Mouse (Mus musculus): ENCODE measurements at regions not wholly inside any gene's neighbourhood (a gene's known extent, or its start where the extent isn't known, plus 50 kb on each side); places are given as distances from the start of the nearest gene placed in this dataset.

DNA sequence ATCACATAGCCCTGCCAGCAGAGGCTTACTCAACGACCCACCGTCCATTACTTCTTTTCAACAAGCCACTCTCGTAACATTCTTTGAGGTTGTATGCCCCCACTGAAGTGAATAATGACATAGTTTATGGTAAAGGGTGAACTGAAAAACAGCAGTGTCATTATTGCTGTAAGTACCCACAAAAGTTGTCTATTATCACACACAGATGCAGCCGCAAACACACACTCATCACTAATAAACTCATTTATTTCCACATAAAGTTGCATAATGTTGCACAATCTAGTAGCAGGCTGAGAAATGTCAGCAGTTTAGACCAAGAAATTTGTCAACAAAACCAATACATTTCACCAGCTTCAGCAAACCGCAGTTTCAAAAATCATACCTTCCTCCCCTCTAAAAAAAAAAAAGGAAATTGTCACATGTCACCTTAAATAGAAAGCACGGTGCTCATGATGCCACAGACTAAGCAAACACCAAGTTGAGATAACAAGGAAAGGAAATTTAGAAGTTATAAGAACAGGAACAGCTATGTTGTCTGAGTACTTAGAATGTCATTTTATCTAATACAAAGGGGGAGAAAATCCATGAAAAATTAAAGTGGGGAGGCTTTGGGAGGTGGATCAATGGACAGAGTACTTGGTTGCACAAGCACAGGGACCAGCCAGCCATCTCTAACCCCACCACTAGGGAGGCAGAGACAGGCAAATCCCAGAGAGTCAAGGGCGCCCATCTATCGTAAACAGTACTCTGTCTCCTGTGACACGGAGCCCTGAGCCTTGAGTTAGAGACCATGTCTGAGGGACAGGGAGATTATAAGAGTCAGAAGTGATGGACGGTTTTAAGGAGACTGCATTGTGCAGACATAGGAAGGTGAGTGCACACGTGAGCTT lies 195.9 kb downstream of the Hlx start:
- DNase-seq (ENCODE audit: low read depth, low spot score), result no peak

DNA sequence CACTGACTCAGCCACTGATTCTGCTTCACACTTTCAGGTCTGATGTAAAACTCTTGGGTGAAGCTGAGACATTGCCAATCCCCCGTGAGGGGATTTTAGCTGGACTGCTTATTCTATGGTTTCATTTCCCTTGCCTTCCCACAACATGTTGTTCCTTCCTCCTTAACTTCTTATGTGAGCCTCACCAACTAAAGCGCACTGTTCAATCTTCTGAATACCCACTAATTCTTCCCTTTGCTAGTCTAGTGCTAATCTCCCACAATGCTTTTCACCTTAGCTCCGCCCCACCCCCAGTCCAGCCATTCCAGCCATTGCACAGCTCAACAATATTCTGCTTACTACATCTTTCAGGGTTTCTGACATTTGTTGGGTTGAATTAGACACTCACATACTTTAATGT lies 196.7 kb downstream of the Hlx start:
- no peak for DNase-seq (ENCODE audit: low read depth, low spot score)

DNA sequence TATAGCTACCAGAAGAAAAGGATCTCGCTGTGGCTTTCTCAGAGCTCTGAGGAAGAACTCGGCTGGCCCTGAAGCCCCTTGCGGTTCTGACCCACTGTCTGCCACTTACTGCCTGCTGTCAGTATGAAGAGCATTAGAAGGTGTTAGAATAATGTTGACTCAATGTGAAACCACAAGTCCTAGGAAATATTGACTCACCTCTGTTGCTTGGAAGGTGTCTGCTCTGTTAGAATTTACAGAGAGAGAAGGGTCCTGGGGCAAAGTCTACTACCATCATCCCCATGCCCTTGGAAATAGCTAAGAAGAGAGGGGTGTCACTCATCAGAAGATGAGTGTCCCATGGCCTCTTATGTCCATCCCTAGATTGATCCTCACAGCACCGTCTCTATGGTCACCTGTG lies 197.9 kb downstream of the Hlx start:
- DNase-seq (ENCODE audit: low read depth, low spot score), result no peak

DNA sequence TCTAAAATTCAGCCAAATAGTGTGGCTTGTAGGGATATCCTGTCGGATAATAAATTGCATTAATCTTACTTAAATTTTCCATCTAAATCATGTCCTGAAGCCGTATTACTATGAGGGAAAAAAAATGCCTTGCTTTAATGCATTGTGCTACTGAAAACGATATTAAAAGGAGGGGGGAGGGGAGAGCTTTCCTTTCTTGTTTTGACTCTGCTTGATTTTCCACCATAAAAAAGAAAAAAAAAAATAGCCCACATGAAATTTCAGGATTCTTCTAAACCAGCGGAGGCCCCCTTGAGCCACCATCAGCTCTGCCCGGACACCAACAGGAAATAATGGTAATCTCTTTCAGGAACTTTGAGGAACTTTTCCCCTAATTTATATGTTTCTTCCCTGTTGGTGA lies 198.5 kb downstream of the Hlx start:
- DNase-seq (ENCODE audit: low read depth, low spot score), result no peak

DNA sequence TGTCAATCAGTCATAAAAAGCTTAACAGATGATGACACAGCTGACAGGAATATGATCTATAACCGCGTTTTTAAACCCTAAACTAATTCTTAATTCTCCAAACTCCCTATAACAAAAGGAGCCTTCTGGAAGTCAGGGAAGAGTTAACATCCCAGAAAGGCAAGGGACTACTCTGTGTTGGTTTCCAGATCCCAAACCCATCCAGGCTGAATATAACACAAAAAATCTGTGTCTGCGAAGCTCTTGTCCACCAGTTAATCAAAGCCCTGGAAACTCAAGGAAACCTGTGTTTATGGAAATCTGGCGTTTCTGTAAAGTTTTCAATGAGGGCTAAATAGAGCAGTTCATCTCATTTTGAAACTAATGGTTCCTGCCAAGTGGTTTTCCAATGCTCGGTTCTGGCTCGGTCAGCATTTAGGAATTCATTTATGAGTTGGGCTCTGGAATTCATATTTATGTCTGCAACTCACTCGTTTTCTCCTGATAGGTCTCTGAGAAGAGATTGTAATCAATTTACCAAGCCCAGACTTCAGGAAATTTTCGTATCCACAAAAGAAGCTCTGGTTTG lies 199.8 kb downstream of the Hlx start:
- DNase-seq (ENCODE audit: low read depth, low spot score), result no peak

DNA sequence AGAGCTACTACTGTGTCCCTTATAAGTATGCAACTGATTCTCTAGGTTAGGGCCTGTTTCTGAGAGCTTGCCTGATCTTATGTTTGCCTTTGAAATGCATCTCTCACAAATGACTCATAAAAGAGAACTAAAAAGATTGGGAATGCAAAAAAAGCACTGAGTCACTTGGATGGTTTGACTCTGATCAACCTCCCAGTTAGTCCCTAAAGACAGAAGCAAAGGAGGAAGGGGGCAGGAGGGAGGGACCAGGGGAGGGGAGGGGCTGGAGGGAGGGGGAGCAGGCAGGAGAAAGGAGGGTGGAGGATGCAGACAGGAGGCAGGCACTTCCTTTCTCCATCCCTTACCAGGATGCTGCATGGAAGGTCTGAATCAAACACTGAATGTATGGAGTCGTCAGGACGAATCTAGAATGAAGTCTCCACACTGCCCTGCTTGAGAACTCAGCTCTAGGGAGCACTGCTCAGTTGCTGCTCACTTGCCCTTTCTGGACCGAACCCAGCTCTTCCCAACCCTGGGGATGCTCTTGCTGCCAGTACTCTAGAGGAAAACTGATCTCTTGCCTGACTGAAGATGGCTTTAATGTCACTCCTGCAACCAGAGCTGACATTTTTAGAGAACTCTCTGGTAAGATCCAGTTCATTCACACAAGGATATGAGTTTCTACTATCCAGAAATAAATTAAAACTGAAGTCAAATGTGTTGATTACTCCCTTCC lies 201.7 kb downstream of the Hlx start:
- DNase-seq (ENCODE audit: low read depth, low spot score), result no peak

DNA sequence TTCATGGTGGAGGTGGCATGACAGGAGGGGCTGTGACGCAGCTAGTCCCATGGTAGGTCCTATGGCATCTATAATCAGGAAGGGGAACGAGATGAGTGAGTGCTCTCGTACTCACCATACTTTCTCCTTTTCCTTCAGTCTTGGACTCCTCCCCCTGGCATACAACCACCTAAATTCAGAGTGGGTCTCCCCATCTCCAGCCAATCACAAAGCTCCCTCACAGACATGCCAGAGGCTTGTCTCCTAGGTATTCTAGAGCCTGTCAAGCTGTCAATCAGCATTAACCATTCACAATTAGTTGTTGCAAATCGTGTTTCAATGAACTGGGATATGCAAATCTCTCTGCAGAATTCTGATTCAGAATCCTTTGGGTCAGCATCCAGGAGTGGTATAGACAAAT lies 206.7 kb downstream of the Hlx start:
- DNase-seq (ENCODE audit: low read depth, low spot score), result no peak

DNA sequence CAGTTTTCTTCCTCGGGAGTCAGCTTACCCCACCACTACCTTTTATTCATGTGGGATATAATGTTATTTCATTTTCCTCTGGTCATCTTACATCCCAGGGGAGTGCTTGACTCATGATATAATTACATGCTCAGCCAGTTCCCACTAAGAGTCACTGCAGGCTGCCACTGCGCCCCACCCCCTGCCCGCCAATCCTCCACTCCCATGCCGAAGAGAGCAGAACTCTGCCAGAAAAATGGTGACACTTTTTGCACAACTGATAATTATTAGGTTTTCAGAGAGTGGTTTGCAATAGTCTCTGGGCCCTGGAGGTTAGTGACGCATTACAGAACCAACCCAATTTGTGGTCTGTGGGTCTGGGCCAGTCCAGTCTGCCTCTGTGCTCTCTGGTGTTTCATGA lies 212.9 kb downstream of the Hlx start:
- no peak for DNase-seq (ENCODE audit: low read depth, low spot score)

DNA sequence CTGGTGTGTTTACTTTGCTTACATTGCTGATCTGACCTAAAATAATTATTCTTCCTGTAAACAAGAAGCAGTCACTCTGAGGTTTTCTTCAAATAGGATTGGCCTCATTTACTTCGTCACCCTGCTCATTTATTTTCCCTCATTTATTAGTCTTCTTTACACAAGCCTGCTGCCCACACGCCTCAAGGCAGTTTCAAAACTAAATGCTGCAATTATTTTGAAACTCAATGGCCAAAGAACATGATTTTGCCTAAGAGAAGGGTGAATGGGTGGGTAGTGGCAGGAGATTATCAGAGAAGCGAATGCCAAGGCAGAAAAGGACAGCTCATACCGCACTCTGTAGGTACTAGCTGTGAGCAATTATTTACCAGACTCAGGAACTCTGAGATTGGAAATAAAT lies 227.8 kb downstream of the Hlx start:
- DNase-seq (ENCODE audit: low read depth, low spot score), result no peak

DNA sequence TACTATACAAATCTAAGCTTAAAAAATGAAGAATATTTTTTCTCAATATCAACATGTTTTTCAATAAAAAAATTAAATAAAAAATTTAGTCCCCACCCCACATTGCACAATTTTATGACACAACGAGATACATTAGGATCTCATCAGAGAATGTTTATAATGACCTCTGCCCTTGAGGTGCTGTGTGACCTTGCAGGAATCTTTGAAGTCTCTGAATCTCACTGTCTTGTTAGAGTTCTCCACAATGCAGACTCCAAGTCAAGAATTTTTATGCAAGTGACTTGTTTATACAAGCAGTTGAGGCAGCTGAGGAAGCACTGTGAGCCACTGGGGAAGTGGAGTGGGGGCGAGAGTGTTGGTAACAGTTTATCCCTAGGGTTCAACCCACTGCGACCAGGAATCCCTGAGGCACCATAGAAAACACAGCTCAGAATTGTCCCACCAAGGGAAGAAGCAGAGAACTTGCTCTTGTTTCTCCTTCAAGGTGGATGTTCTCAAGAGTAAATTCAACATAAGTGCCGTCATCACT lies 228.5 kb downstream of the Hlx start:
- no peak for DNase-seq (ENCODE audit: low read depth, low spot score)

DNA sequence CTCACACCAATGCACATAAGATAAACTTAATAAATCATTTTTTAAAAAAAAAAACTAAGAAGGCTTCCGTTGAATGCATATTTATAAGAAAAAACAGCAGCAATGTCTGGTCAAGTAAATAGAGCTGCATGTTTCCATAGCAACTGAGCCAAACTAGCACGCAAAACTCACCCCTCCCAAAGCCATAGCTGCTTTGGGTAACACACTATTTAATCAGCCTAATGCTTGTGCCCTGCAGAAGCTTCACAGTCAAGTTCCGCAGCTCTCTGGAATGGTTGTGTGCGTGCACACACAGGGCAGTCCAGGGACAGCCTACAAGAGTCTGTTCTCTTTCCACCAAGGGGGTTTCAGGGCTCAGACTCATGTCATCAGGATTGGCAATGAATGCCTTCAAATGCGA lies 231.7 kb downstream of the Hlx start:
- DNase-seq (ENCODE audit: low read depth, low spot score), result no peak

DNA sequence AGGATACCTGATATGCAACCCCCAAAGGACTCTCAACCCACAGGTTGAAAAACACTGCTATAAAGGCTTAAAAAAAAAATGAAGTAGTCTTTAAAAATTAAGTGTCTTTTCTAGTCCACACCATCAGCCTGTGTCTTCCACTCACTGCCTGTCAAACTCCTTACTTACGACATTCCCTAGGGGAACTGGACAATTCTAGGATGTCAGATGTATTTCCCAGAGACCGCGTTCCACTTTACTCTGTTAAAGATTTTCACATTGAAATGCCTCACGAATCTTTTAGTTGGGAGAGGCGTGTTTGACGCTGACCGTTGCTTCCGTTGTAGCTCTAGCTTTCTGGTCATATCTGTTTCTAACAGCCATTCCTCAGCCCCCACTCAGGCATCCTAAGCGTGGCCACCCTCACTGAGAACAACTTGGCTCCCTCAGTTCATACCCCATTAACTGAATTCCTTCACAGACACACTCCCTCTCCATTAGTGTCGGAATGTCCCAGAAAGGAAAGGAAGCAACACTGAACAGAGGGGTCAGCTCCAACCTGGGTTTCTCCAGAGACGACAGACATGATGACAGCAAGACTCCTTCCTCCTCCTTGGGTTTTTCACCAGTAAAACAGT lies 233.4 kb downstream of the Hlx start:
- no peak for DNase-seq (ENCODE audit: low read depth, low spot score)

DNA sequence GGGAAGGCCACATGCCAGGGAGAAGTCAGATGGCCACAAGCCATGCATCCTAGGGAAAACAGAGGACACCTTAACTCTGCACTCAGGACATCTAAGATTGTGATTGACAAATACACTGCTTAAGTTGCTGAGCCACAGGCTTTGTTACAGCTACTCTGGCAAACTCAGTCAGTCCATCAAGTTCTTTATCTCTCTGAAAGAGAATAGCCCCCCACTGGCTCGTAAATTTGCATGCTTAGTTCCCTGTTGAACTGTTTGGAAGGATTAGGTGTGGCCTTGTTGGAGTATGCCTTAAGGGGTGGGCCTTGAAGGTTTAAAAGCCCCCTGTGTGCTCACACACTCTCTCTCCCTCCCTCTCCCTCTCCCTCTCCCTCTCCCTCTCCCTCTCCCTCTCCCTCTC lies 235.4 kb downstream of the Hlx start:
- no peak for DNase-seq (ENCODE audit: low read depth, low spot score)

DNA sequence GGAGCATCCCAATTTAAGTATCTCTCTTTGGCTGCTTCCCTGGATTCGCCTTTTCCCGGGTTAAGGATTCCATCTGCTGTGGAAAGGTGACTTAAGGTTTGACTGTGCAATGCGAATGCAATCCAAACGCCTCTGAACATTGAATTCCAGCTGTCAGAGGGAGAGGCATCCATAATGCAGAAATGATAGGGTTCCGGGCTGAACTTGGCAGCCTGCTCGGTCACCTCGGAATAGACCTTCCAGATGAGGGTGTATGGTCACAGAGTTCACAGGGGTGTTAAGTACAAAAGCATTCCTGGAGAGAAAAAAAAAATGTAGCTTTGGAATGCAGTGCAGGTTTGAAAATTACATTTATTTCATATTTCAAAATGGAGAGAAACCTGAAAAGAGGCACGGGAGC lies 238.6 kb downstream of the Hlx start:
- DNase-seq (ENCODE audit: low read depth, low spot score), result no peak

DNA sequence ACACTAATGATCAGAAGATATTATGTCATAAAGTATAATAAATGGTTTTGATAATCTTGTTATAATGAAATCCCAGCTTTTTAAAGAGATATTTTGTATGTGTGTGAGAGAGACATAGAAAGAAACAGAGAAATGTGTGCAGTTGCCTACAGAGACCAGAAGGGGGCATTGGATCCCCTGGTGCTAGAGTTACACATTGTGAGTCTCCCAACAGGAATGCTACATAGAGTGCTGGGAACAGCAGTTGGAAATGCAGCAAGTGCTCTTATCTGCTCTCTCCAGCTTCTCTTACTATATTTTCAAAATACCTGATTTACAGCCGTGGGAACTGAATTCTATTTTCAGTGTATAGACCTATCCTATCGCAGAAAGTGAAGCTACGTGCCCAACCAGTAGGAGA lies 240.3 kb downstream of the Hlx start:
- DNase-seq (ENCODE audit: low read depth, low spot score), result no peak

DNA sequence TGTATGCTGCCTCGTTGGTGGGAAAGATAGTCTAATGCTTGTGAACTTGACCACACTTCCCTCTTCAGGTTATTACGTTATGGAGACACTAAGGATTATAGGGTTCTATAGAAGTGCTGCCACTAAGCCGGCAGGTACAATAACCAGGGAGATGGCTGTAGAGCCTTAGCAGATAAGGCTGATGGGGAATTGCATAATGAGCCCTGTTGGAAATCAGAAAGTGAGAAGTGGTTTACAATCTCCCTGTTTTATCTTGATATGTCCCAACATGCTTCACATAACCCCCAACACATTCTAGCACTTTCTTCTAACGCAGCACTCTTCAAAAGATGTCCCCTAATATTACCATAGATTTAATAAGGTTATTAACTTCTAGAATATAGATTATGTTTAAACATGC lies 241.2 kb downstream of the Hlx start:
- DNase-seq (ENCODE audit: low read depth, low spot score), result no peak

DNA sequence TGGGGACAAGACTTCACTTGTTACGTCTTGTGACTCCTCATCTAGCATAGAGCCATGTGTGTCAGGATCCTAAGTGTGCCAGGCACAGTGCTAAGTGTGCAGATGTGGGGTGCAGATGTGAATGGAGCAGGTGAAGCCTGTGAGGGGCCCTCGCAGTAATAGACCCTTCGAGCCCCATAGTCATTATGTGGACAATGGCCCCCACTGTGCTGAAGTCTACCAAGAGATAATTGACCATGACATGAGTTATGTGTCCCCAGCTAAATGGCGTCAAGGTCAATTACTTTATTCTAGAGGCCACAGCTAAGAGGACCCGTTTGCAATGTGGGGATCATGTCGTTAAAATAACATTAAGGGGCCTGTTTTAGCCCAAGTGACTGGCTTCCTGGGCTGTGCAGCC lies 245.0 kb downstream of the Hlx start:
- no peak for DNase-seq (ENCODE audit: low read depth, low spot score)

DNA sequence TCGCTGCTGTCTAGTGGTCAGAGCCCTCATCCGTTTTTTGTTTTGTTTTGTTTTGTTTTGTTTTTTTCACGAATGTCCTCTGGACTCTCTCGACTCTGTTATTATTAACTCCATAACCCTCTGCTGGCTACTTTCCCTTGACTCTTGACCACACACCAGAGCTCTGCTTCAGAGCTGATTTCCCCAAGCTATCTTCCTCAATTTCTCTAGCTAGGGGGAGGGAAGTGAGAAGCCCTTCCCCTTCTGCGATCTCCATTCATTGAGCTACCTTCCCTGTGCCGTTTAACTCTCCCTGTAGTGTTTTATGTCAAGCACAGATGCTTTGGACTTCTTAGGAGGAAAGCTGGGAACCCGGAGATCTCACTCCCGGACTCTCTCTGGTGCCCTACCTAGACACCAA lies 247.6 kb downstream of the Hlx start:
- DNase-seq (ENCODE audit: low read depth, low spot score), result no peak

DNA sequence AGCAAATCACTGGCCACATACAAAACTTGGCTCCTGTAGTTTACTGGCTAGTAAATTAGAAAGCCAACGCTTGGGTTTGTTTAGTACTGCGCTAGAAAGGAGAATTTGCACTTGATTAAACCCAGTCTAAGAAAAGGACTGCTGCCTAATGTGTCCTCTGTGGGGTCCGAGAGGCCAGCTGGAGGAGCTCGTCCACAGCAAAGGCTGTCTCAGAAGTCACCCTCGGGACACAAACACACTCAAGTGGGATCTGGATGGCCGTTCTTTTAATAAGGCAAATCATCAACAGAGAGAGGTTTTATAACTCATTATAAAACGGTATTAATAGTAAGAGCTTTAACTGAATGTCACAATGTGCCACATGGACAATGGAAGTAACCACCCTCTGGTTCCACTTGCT lies 249.0 kb downstream of the Hlx start:
- DNase-seq (ENCODE audit: low read depth, low spot score), result no peak

DNA sequence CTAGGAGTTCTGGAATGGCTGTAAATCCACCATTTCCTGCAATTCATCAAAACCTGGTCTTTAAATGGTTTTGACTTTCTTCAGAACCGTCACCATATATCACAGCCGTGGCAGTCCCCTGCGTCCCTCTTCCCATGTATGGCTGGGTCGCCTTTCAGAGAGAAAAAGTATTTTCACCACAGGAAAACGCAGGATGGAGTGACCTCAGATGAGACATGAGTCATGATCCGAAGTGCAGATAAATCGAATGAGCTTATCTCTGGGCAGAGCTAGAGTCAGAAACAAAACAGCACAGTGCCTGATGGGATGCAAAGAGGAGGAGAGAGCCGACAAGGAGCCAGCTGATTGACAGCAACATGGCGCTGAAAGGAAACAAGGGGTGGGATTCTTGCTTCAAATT lies 250.4 kb downstream of the Hlx start:
- DNase-seq (ENCODE audit: low read depth, low spot score), result no peak

DNA sequence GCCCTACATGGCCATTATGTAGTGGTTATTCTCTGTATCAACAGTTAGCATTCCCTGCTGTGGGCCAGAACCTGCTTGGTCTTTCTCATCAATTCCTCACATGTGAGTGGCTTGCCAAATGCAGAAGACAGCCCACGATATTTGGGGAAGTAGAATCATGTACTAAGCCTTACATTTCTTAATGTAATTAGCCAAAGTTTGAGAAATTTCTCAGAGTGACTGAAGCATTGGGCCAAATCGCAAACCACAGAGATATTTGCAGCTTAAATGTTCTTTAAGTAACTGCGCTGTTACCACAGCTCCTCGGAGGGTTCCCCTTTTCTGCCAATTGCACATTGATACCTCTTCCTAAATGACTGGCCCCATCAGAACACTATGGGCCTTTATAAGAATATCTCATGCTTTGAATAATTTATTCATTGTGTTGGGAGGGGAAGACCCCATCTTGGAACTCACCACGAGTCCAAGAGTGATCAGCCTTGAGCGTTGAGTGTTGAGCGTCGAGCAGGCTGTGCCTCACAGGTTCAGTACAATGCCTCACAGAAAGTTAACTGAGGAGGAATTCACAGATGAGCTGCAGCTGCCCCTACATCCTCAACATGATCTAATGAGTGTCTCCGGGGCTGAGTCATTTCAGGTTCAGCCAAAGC lies 251.7 kb downstream of the Hlx start:
- DNase-seq (ENCODE audit: low read depth, low spot score), result no peak

DNA sequence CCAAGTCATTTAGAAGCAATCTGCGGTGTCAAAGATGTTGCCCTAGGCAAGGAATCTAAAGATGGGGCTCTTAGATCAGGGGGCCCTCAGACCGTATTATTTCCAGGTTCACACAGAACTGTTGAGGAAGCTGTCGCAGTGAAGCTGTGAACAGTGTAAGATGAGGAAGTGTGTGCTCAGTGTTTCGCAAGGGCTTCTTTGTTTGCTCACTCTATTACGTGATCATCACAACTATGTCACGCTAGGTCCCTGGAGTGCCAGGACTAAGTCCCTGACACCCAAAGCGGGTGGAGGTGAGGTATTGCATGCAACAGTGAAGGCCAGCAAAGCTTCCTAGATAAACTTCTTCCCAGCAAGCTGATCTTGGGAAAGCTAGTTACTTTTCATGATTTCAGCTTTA lies 254.4 kb downstream of the Hlx start:
- DNase-seq (ENCODE audit: low read depth, low spot score), result no peak

Measured in c-Kit-negative CD71-positive TER-119-positive erythroid progenitor cells, embryonic 14.5 days (primary cell).